Mouse (Mus musculus): ENCODE results near the gene Runx3. TPM values are rescaled to one million over a fixed set of nuclear protein-coding genes. Genes with fewer than 3 reads are reported as not detected.
A peak's percentile ranks its signal among the peaks of the same experiment; 100 is the strongest.

Runx3 gene
- polyA plus RNA-seq, 1 experiment from 2014 or later, result not detected

- ATAC-seq, result no peak
- Histone ChIP-seq H3K9me3 (ENCODE audit: control insufficient read depth, low read length) (no peaks in the 10 kb centered on the region), H3K27me3 (replicated peaks; ENCODE audit: control insufficient read depth, insufficient read depth, low read length) (peaks cover 59% of the 10 kb centered on the region), H3K4me2 (ENCODE audit: low read length) (no peak overlapping the region), H3K27ac (ENCODE audit: low read length) (no peak overlapping the region), H3K4me3 (replicated peaks; ENCODE audit: low read length) (no peak overlapping the region), H3K36me3 (ENCODE audit: control insufficient read depth, insufficient read depth) (no peaks in the 10 kb centered on the region), H3K4me1 (replicated peaks; ENCODE audit: control insufficient read depth, insufficient read depth, low read length) (peaks cover 4% of the 10 kb centered on the region), H3K9ac (replicated peaks; ENCODE audit: low read depth, low read length) (no peak overlapping the region)
- 5% methylated on average over 9 of the region's 9 CpGs for WGBS
Measured at GRCm38 (mm10) chr4:135158724-135159409, 38.4 kb downstream of the Runx3 start.

- H3K9ac ChIP-seq (replicated peaks; ENCODE audit: low read depth, low read length), result no peak overlapping the region
Measured at GRCm38 (mm10) chr4:135159663-135160062, 39.2 kb downstream of the Runx3 start.

GRCm38 (mm10) chr4:135160168-135160567 lies 39.7 kb downstream of the Runx3 start:
- Histone ChIP-seq H3K4me1 (replicated peaks; ENCODE audit: control insufficient read depth, insufficient read depth, low read length) (peaks cover 4% of the 10 kb centered on the region), H3K4me2 (ENCODE audit: low read length) (no peak overlapping the region), H3K27ac (ENCODE audit: low read length) (no peak overlapping the region), H3K27me3 (replicated peaks; ENCODE audit: control insufficient read depth, insufficient read depth, low read length) (peaks cover 50% of the 10 kb centered on the region), H3K4me3 (replicated peaks; ENCODE audit: low read length) (no peak overlapping the region), H3K9me3 (ENCODE audit: control insufficient read depth, low read length) (no peaks in the 10 kb centered on the region), H3K36me3 (ENCODE audit: control insufficient read depth, insufficient read depth) (no peaks in the 10 kb centered on the region), H3K9ac (replicated peaks; ENCODE audit: low read depth, low read length) (no peak overlapping the region)
- WGBS, result 76% methylated on average over 3 of the region's 3 CpGs
- ATAC-seq, result no peak

More at GRCm38 (mm10) chr4:135159663-135160062, 39.2 kb downstream of the Runx3 start:
- no peak overlapping the region for H3K4me3 ChIP-seq (replicated peaks; ENCODE audit: low read length)
- H3K4me1 ChIP-seq (replicated peaks; ENCODE audit: control insufficient read depth, insufficient read depth, low read length), result peaks cover 4% of the 10 kb centered on the region
- H3K27ac ChIP-seq (ENCODE audit: low read length), result no peak overlapping the region
- 70% methylated on average over 2 of the region's 2 CpGs for WGBS
- ATAC-seq, result no peak
- peaks cover 55% of the 10 kb centered on the region for H3K27me3 ChIP-seq (replicated peaks; ENCODE audit: control insufficient read depth, insufficient read depth, low read length)
- H3K36me3 ChIP-seq (ENCODE audit: control insufficient read depth, insufficient read depth), result no peaks in the 10 kb centered on the region
- H3K4me2 ChIP-seq (ENCODE audit: low read length), result no peak overlapping the region
- H3K9me3 ChIP-seq (ENCODE audit: control insufficient read depth, low read length), result no peaks in the 10 kb centered on the region

- Histone ChIP-seq H3K4me2 (ENCODE audit: low read length) (no peak overlapping the region), H3K36me3 (ENCODE audit: control insufficient read depth, insufficient read depth) (no peaks in the 10 kb centered on the region), H3K4me1 (replicated peaks; ENCODE audit: control insufficient read depth, insufficient read depth, low read length) (peaks cover 6% of the 10 kb centered on the region), H3K4me3 (replicated peaks; ENCODE audit: low read length) (no peak overlapping the region), H3K27ac (ENCODE audit: low read length) (no peak overlapping the region), H3K27me3 (replicated peaks; ENCODE audit: control insufficient read depth, insufficient read depth, low read length) (peaks cover 44% of the 10 kb centered on the region), H3K9ac (replicated peaks; ENCODE audit: low read depth, low read length) (no peak overlapping the region), H3K9me3 (ENCODE audit: control insufficient read depth, low read length) (no peaks in the 10 kb centered on the region)
- WGBS, result 91% methylated on average over 11 of the region's 11 CpGs
- no peak for ATAC-seq
Measured at GRCm38 (mm10) chr4:135161441-135161840, 41.0 kb downstream of the Runx3 start.

GRCm38 (mm10) chr4:135165761-135166160 lies 45.3 kb downstream of the Runx3 start:
- WGBS, result 52% methylated on average over 6 of the region's 6 CpGs
- no peaks in the 10 kb centered on the region for H3K9me3 ChIP-seq (ENCODE audit: control insufficient read depth, low read length)
- no peak for ATAC-seq
- H3K9ac ChIP-seq (replicated peaks; ENCODE audit: low read depth, low read length), result no peak overlapping the region
- H3K4me2 ChIP-seq (ENCODE audit: low read length), result no peak overlapping the region
- H3K4me1 ChIP-seq (replicated peaks; ENCODE audit: control insufficient read depth, insufficient read depth, low read length), result peaks cover 11% of the 10 kb centered on the region
- no peak overlapping the region for H3K27ac ChIP-seq (ENCODE audit: low read length)
- no peak overlapping the region for H3K4me3 ChIP-seq (replicated peaks; ENCODE audit: low read length)
- H3K36me3 ChIP-seq (ENCODE audit: control insufficient read depth, insufficient read depth), result no peaks in the 10 kb centered on the region
- H3K27me3 ChIP-seq (replicated peaks; ENCODE audit: control insufficient read depth, insufficient read depth, low read length), result peaks cover 26% of the 10 kb centered on the region

- Histone ChIP-seq H3K4me2 (ENCODE audit: low read length) (peak overlapping the region; percentile 21; the same call in 1 of the 2 replicates), H3K27me3 (replicated peaks; ENCODE audit: control insufficient read depth, insufficient read depth, low read length) (peaks cover 26% of the 10 kb centered on the region), H3K36me3 (ENCODE audit: control insufficient read depth, insufficient read depth) (no peaks in the 10 kb centered on the region), H3K4me3 (replicated peaks; ENCODE audit: low read length) (no peak overlapping the region), H3K9me3 (ENCODE audit: control insufficient read depth, low read length) (no peaks in the 10 kb centered on the region), H3K27ac (ENCODE audit: low read length) (no peak overlapping the region; the same call in 1 of the 2 replicates), H3K4me1 (replicated peaks; ENCODE audit: control insufficient read depth, insufficient read depth, low read length) (peaks cover 11% of the 10 kb centered on the region), H3K9ac (replicated peaks; ENCODE audit: low read depth, low read length) (0 out of 2 replicates have a peak overlapping the region, but pooled peaks have one; percentile 32)
- ATAC-seq, result peak; percentile 36; the same call in 1 of the 2 replicates
- 3% methylated on average over 22 of the region's 23 CpGs for WGBS
Measured at GRCm38 (mm10) chr4:135166413-135167225, 46.2 kb downstream of the Runx3 start.

- Histone ChIP-seq H3K9ac (replicated peaks; ENCODE audit: low read depth, low read length) (no peak overlapping the region), H3K4me1 (replicated peaks; ENCODE audit: control insufficient read depth, insufficient read depth, low read length) (peaks cover 11% of the 10 kb centered on the region), H3K27me3 (replicated peaks; ENCODE audit: control insufficient read depth, insufficient read depth, low read length) (peaks cover 26% of the 10 kb centered on the region), H3K27ac (ENCODE audit: low read length) (no peak overlapping the region), H3K9me3 (ENCODE audit: control insufficient read depth, low read length) (no peaks in the 10 kb centered on the region), H3K36me3 (ENCODE audit: control insufficient read depth, insufficient read depth) (no peaks in the 10 kb centered on the region), H3K4me3 (replicated peaks; ENCODE audit: low read length) (no peak overlapping the region), H3K4me2 (ENCODE audit: low read length) (no peak overlapping the region)
- no peak for ATAC-seq
- WGBS, result 54% methylated on average over 7 of the region's 7 CpGs
Measured at GRCm38 (mm10) chr4:135167816-135168527, 47.5 kb downstream of the Runx3 start.

GRCm38 (mm10) chr4:135169096-135169495 lies 48.6 kb downstream of the Runx3 start:
- Histone ChIP-seq H3K4me1 (replicated peaks; ENCODE audit: control insufficient read depth, insufficient read depth, low read length) (peaks cover 11% of the 10 kb centered on the region), H3K9ac (replicated peaks; ENCODE audit: low read depth, low read length) (no peak overlapping the region), H3K27ac (ENCODE audit: low read length) (no peak overlapping the region), H3K27me3 (replicated peaks; ENCODE audit: control insufficient read depth, insufficient read depth, low read length) (peaks cover 31% of the 10 kb centered on the region), H3K9me3 (ENCODE audit: control insufficient read depth, low read length) (no peaks in the 10 kb centered on the region), H3K4me2 (ENCODE audit: low read length) (no peak overlapping the region), H3K4me3 (replicated peaks; ENCODE audit: low read length) (no peak overlapping the region), H3K36me3 (ENCODE audit: control insufficient read depth, insufficient read depth) (no peaks in the 10 kb centered on the region)
- 69% methylated on average over 10 of the region's 10 CpGs for whole genome bisulfite sequencing
- no peak for ATAC-seq

GRCm38 (mm10) chr4:135169501-135169900 lies 49.0 kb downstream of the Runx3 start:
- peaks cover 11% of the 10 kb centered on the region for H3K4me1 ChIP-seq (replicated peaks; ENCODE audit: control insufficient read depth, insufficient read depth, low read length)
- H3K9me3 ChIP-seq (ENCODE audit: control insufficient read depth, low read length), result no peaks in the 10 kb centered on the region
- no peak overlapping the region for H3K4me2 ChIP-seq (ENCODE audit: low read length)
- no peak overlapping the region for H3K9ac ChIP-seq (replicated peaks; ENCODE audit: low read depth, low read length)
- peaks cover 35% of the 10 kb centered on the region for H3K27me3 ChIP-seq (replicated peaks; ENCODE audit: control insufficient read depth, insufficient read depth, low read length)
- H3K36me3 ChIP-seq (ENCODE audit: control insufficient read depth, insufficient read depth), result no peaks in the 10 kb centered on the region
- H3K27ac ChIP-seq (ENCODE audit: low read length), result no peak overlapping the region
- WGBS, result 62% methylated on average over 4 of the region's 4 CpGs
- no peak overlapping the region for H3K4me3 ChIP-seq (replicated peaks; ENCODE audit: low read length)
- no peak for ATAC-seq

All from forebrain, embryonic 16.5 days (tissue).